24 mouse cellular contexts compared by ENCODE assay signal in genomic region chr17:71153356-71153755, GRCm38 (mm10). TPM values are rescaled to one million over a fixed set of nuclear protein-coding genes. Genes with fewer than 3 reads are reported as not detected.
DNase-seq lines count a peak whose midpoint lies in the region; ATAC-seq and TF ChIP-seq lines count a peak whose summit lies in the region.
"Had no signal": no experiment of that assay in that cellular context is flagged by ENCODE, and none has a peak within 500 bp of the region (broad histone marks: within the 10 kb centered on the region; RNA-seq: fewer than 3 reads in every experiment).

No protein-coding gene starts in this region.

- no peaks in the 10 kb centered on the region for H3K9me3 ChIP-seq in kidney, postnatal 0 days (replicated peaks; ENCODE audit: low read length)
- no peaks in the 10 kb centered on the region for H3K9me3 ChIP-seq in embryonic facial prominence, embryonic 12.5 days
- H3K9me3 ChIP-seq in intestine, embryonic 16.5 days (ENCODE audit: control insufficient read depth, low read length): no peaks in the 10 kb centered on the region
- H3K9me3 ChIP-seq: limb, embryonic 15.5 days; lung, embryonic 15.5 days; midbrain, embryonic 15.5 days; neural tube, embryonic 13.5 days had no signal

- no peak overlapping the region for H3K9ac ChIP-seq in kidney, postnatal 0 days (ENCODE audit: low read depth, low read length)
- H3K9ac ChIP-seq in embryonic facial prominence, embryonic 12.5 days: no peak overlapping the region
- no peak overlapping the region for H3K9ac ChIP-seq in intestine, embryonic 16.5 days (ENCODE audit: low read depth, low read length)
- H3K9ac ChIP-seq: limb, embryonic 15.5 days; liver, embryonic 14.5 days; lung, embryonic 15.5 days; midbrain, embryonic 15.5 days; neural tube, embryonic 13.5 days had no signal

- H3K27me3 ChIP-seq in kidney, postnatal 0 days (ENCODE audit: insufficient read depth, low read length): no peaks in the 10 kb centered on the region
- H3K27me3 ChIP-seq in embryonic facial prominence, embryonic 12.5 days: no peaks in the 10 kb centered on the region
- H3K27me3 ChIP-seq in intestine, embryonic 16.5 days (replicated peaks; ENCODE audit: control insufficient read depth, insufficient read depth, low read length): no peaks in the 10 kb centered on the region
- H3K27me3 ChIP-seq: limb, embryonic 15.5 days; lung, embryonic 15.5 days; midbrain, embryonic 15.5 days; neural tube, embryonic 13.5 days had no signal

- peak; percentile 53 for DNase-seq in embryo, embryonic 10 days (ENCODE audit: low spot score)
- no peak for DNase-seq in embryo, embryonic 9.5 days (ENCODE audit: extremely low spot score)
- peak; percentile 79 for DNase-seq in kidney, postnatal 0 days (ENCODE audit: low spot score)
- DNase-seq in kidney, adult 11 months: no peak
- peak; percentile 43 for DNase-seq in mesoderm, embryonic 11.5 days (ENCODE audit: low read depth, low spot score)
- DNase-seq: adrenal gland, postnatal 10 days; cerebellum, adult 8-10 months; cerebellum, postnatal 36 days; gastrocnemius, postnatal 14 days; heart, adult 11 months; kidney, adult 9 months; lung, postnatal 4 days; right cerebral cortex, adult 18-20 months; right cerebral cortex, postnatal 4 days; thymus, postnatal 14 days had no signal

- peaks cover 12% of the 10 kb centered on the region for H3K4me1 ChIP-seq in kidney, postnatal 0 days (replicated peaks; ENCODE audit: insufficient read depth, low read length)
- peaks cover 21% of the 10 kb centered on the region for H3K4me1 ChIP-seq in embryonic facial prominence, embryonic 12.5 days
- peaks cover 7% of the 10 kb centered on the region; the same call in 1 of the 2 replicates for H3K4me1 ChIP-seq in intestine, embryonic 16.5 days (ENCODE audit: control insufficient read depth, insufficient read depth, low read length)
- H3K4me1 ChIP-seq: midbrain, embryonic 15.5 days had no signal

- H3K4me2 ChIP-seq in kidney, postnatal 0 days (ENCODE audit: low read length): no peak overlapping the region; the same call in 1 of the 2 replicates
- no peak overlapping the region for H3K4me2 ChIP-seq in embryonic facial prominence, embryonic 12.5 days (replicated peaks)
- H3K4me2 ChIP-seq in intestine, embryonic 16.5 days (ENCODE audit: low read depth, low read length): no peak overlapping the region
- H3K4me2 ChIP-seq: heart, embryonic 11.5 days; limb, embryonic 15.5 days; lung, embryonic 15.5 days; midbrain, embryonic 15.5 days; neural tube, embryonic 13.5 days had no signal

- no peak for TF ChIP-seq CTCF in kidney, postnatal 0 days (IDR thresholded peaks at IDR 0.05; ENCODE audit: low read depth)

- 22% methylated on average over 4 of the region's 4 CpGs for WGBS in kidney, postnatal 0 days
- WGBS in embryonic facial prominence, embryonic 12.5 days: 19% methylated on average over 4 of the region's 4 CpGs
- WGBS in intestine, embryonic 16.5 days: 47% methylated on average over 4 of the region's 4 CpGs

- no peaks in the 10 kb centered on the region for H3K36me3 ChIP-seq in kidney, postnatal 0 days (ENCODE audit: insufficient read depth, low read length)
- no peaks in the 10 kb centered on the region for H3K36me3 ChIP-seq in embryonic facial prominence, embryonic 12.5 days
- H3K36me3 ChIP-seq in intestine, embryonic 16.5 days (ENCODE audit: control insufficient read depth, insufficient read depth, low read length): no peaks in the 10 kb centered on the region
- H3K36me3 ChIP-seq: limb, embryonic 15.5 days; lung, embryonic 15.5 days; midbrain, embryonic 15.5 days; neural tube, embryonic 13.5 days had no signal

- H3K4me3 ChIP-seq in kidney, postnatal 0 days (replicated peaks; ENCODE audit: low read depth, low read length): no peak overlapping the region
- H3K4me3 ChIP-seq in embryonic facial prominence, embryonic 12.5 days: no peak overlapping the region
- H3K4me3 ChIP-seq in intestine, embryonic 16.5 days (ENCODE audit: low read length): no peak overlapping the region
- H3K4me3 ChIP-seq: limb, embryonic 15.5 days; lung, embryonic 15.5 days; midbrain, embryonic 15.5 days; neural tube, embryonic 13.5 days had no signal

- H3K27ac ChIP-seq in kidney, postnatal 0 days: peak overlapping the region; percentile 70
- peak overlapping the region; percentile 18; the same call in 1 of the 2 replicates for H3K27ac ChIP-seq in embryonic facial prominence, embryonic 12.5 days
- no peak overlapping the region for H3K27ac ChIP-seq in intestine, embryonic 16.5 days (ENCODE audit: low read length)
- H3K27ac ChIP-seq: limb, embryonic 15.5 days; liver, embryonic 14.5 days; lung, embryonic 15.5 days; midbrain, embryonic 15.5 days; neural tube, embryonic 13.5 days had no signal

- ATAC-seq in kidney, postnatal 0 days (replicated peaks; ENCODE audit: low FRiP score, low read depth): no peak; the same call in 1 of the 2 replicates
- ATAC-seq in embryonic facial prominence, embryonic 12.5 days (ENCODE audit: insufficient number of reproducible peaks, insufficient read depth, low FRiP score, low TSS enrichment): peak; percentile 67; the same call in 1 of the 2 replicates
- ATAC-seq in intestine, embryonic 16.5 days: no peak
- ATAC-seq: forebrain, embryonic 16.5 days; midbrain, embryonic 15.5 days had no signal

RNA-seq across cellular contexts. Expression of gene Lpin2, which starts 29.0 kb away (rescaled TPM):
- 45.6 and 47.1 TPM in 2 replicates for polyA plus RNA-seq in kidney, postnatal 0 days (2015; fragmentation: Nextera tagmentation; extraction: Ambion mirVana)
- 59.2 and 59.4 TPM in 2 replicates for polyA plus RNA-seq in embryonic facial prominence, embryonic 12.5 days (2016; fragmentation: Nextera tagmentation; extraction: Ambion mirVana)
- polyA plus RNA-seq in intestine, embryonic 16.5 days (2015; fragmentation: Nextera tagmentation; extraction: Ambion mirVana): 19.2 and 22.7 TPM in 2 replicates

Comparison
In these comparisons a context has a peak if more than half of its experiments do, and no peak if none do; other contexts are left out.
1. DNase-seq: peak in embryo, embryonic 10 days (single experiment), kidney, postnatal 0 days (single experiment) and mesoderm, embryonic 11.5 days (single experiment); none in embryo, embryonic 9.5 days (single experiment) and kidney, adult 11 months (single experiment).